Mouse (Mus musculus) Patski (cell line): ENCODE measurements at regions not wholly inside any gene's neighbourhood (a gene's known extent, or its start where the extent isn't known, plus 50 kb on each side); places are given as distances from the start of the nearest gene placed in this dataset.

Experiments used
- ATAC-seq: fragments of 100-300 bp; one replicate; pipeline ENCODE4 v1.8.0; 2021
- CTCF ChIA-PET: fragments of 350-600 bp; sonication (Branson Sonifier 250); formaldehyde crosslinking; loops from one replicate; lab custom pipeline; 2022; ENCODE audit warnings: inconsistent platforms; lab: Charles Lee
- POLR2A ChIA-PET: fragments of 350-600 bp; sonication (Branson Sonifier 250); formaldehyde crosslinking; loops from one replicate; lab custom pipeline; 2022; ENCODE audit warnings: antibody characterized with exemption, inconsistent platforms; lab: Charles Lee
- DNase-seq: peaks from one replicate; pipeline ENCODE4 v3.0.0-alpha.2; 2011; ENCODE audit warnings: low read depth, low spot score
- H3K27me3 ChIP-seq: fragments of 371-371 bp; one replicate; pipeline ENCODE4 v1.5.1; 2021
- CTCF ChIP-seq: fragments of 100-300 bp; IDR thresholded peaks from one replicate; pipeline ENCODE4 v1.5.1; 2021
- in situ Hi-C: fragments of 300-500 bp; cut with MboI; formaldehyde crosslinking; loops from 3 replicates; pipeline ENCODE4 v1.11.1; 2018; ENCODE audit warnings: low pct_unique_long_range_greater_than_20kb, mixed read lengths

- no peak for TF ChIP-seq CTCF
- DNase-seq = peak; percentile 90
- CTCF ChIA-PET = interaction anchor here (1.4 kb wide), 1 partner anchor 22 kb away, joined by 4 read pairs; no protein-coding TSS in a partner anchor
- POLR2A ChIA-PET = no interaction called here
- peak; percentile 78 for ATAC-seq
- no peaks in the 10 kb centered on the region for H3K27me3 ChIP-seq
- in situ Hi-C loops = loop anchor here (5.0 kb wide), 2 partner anchors 49 to 176 kb away; no protein-coding TSS in a partner anchor
Observed at GRCm38 (mm10) chr15:96883754-96884153, 172.0 kb downstream of the Slc38a4 start.

- in situ Hi-C loops = loop anchor here (5.0 kb wide), 2 partner anchors 50 to 175 kb away; no protein-coding TSS in a partner anchor
- ATAC-seq (no peak), DNase-seq (no peak)
- POLR2A ChIA-PET = interaction anchor here (0.5 to 1.0 kb wide), 3 partner anchors 184 to 336 kb away, joined by 3 read pairs; no protein-coding TSS in a partner anchor
- CTCF ChIA-PET = interaction anchor here (1.2 kb wide), 1 partner anchor 54 kb away, joined by 6 read pairs; no protein-coding TSS in a partner anchor
- no peaks in the 10 kb centered on the region for H3K27me3 ChIP-seq
- no peak for TF ChIP-seq CTCF
Observed at GRCm38 (mm10) chr15:96882211-96882610, 173.5 kb downstream of the Slc38a4 start.

GRCm38 (mm10) chr15:96881519-96882170 is 174.1 kb downstream of the Slc38a4 start:
- TF ChIP-seq CTCF = no peak
- CTCF ChIA-PET = interaction anchor here (0.7 to 1.2 kb wide), 2 partner anchors 55 to 341 kb away, joined by 3 to 6 read pairs; no protein-coding TSS in a partner anchor
- no peaks in the 10 kb centered on the region for H3K27me3 ChIP-seq
- POLR2A ChIA-PET = interaction anchor here (0.5 kb wide), 1 partner anchor 187 kb away, joined by 3 read pairs; no protein-coding TSS in a partner anchor
- peak; percentile 64 for DNase-seq
- ATAC-seq = peak; percentile 81
- in situ Hi-C loops = loop anchor here (5.0 kb wide), 2 partner anchors 51 to 174 kb away; no protein-coding TSS in a partner anchor

GRCm38 (mm10) chr15:96880066-96880465 is 175.7 kb downstream of the Slc38a4 start:
- H3K27me3 ChIP-seq = no peaks in the 10 kb centered on the region
- ATAC-seq = no peak
- in situ Hi-C loops = loop anchor here (5.0 kb wide), 2 partner anchors 52 to 173 kb away; no protein-coding TSS in a partner anchor
- no peak for DNase-seq
- no peak for TF ChIP-seq CTCF
- ChIA-PET POLR2A (interaction anchor here (0.6 kb wide), 2 partner anchors 34 to 169 kb away, joined by 4 read pairs; no protein-coding TSS in a partner anchor), CTCF (no interaction called here)

- ATAC-seq (no peak), DNase-seq (no peak)
- H3K27me3 ChIP-seq = no peaks in the 10 kb centered on the region
- CTCF ChIA-PET = interaction anchor here (1.2 kb wide), 1 partner anchor 58 kb away, joined by 3 read pairs; no protein-coding TSS in a partner anchor
- POLR2A ChIA-PET = interaction anchor here (1.0 kb wide), 1 partner anchor 176 kb away, joined by 4 read pairs; no protein-coding TSS in a partner anchor
- in situ Hi-C loops = no loop called here
- no peak for TF ChIP-seq CTCF
Observed at GRCm38 (mm10) chr15:96878796-96879195, 177.0 kb downstream of the Slc38a4 start.

- ATAC-seq (no peak), DNase-seq (peak; percentile 41)
- CTCF ChIA-PET = no interaction called here
- POLR2A ChIA-PET = no interaction called here
- in situ Hi-C loops = no loop called here
- H3K27me3 ChIP-seq = no peaks in the 10 kb centered on the region
- TF ChIP-seq CTCF = no peak
Observed at GRCm38 (mm10) chr15:96877931-96878330, 177.8 kb downstream of the Slc38a4 start.

GRCm38 (mm10) chr15:96877271-96877670 is 177.7 kb upstream of the Slc38a2 start:
- TF ChIP-seq CTCF = no peak
- ChIA-PET POLR2A (no interaction called here), CTCF (interaction anchor here (1.2 kb wide), 1 partner anchor 59 kb away, joined by 3 read pairs; no protein-coding TSS in a partner anchor)
- no peak for DNase-seq
- ATAC-seq = no peak
- no peaks in the 10 kb centered on the region for H3K27me3 ChIP-seq
- in situ Hi-C loops = no loop called here

- no peak for ATAC-seq
- ChIA-PET POLR2A (no interaction called here), CTCF (interaction anchor here (1.4 kb wide), 1 partner anchor 161 kb away, joined by 3 read pairs; no protein-coding TSS in a partner anchor)
- H3K27me3 ChIP-seq = no peaks in the 10 kb centered on the region
- DNase-seq = no peak
- no peak for TF ChIP-seq CTCF
- in situ Hi-C loops = no loop called here
Observed at GRCm38 (mm10) chr15:96874145-96874544, 174.6 kb upstream of the Slc38a2 start.

GRCm38 (mm10) chr15:96873562-96873961 is 174.0 kb upstream of the Slc38a2 start:
- ChIA-PET POLR2A (interaction anchor here (1.0 kb wide), 1 partner anchor 15 kb away, joined by 3 read pairs; no protein-coding TSS in a partner anchor), CTCF (interaction anchor here (1.4 kb wide), 1 partner anchor 161 kb away, joined by 3 read pairs; no protein-coding TSS in a partner anchor)
- ATAC-seq (no peak), DNase-seq (no peak)
- in situ Hi-C loops = no loop called here
- no peak for TF ChIP-seq CTCF
- H3K27me3 ChIP-seq = no peaks in the 10 kb centered on the region

- H3K27me3 ChIP-seq = no peaks in the 10 kb centered on the region
- in situ Hi-C loops = no loop called here
- DNase-seq (no peak), ATAC-seq (no peak)
- POLR2A ChIA-PET = interaction anchor here (1.0 kb wide), 1 partner anchor 15 kb away, joined by 3 read pairs; no protein-coding TSS in a partner anchor
- TF ChIP-seq CTCF = no peak
- CTCF ChIA-PET = no interaction called here
Observed at GRCm38 (mm10) chr15:96873126-96873525, 173.6 kb upstream of the Slc38a2 start.
